Mouse (Mus musculus): ENCODE data around the gene Dpp10.
A peak's percentile ranks its signal among the peaks of the same experiment; 100 is the strongest.

Gene Dpp10

DNA sequence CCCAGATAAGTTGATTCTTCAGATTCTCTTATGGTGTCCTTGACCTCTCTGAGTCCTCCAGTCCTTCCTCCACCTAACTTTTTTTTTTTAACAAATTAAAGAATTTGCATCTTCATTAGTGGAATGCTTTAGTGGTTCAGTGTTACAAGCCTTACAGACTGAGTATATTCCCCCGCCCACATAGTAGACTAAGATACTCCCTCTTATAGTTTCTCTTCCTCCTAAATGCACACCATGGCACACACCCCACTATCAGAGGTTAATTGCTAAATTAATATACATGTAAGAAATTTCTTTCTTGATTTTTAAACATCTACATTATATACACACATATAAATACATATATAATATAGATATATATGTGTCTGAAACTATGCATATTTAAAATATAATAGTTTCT lies 104.5 kb downstream of the Dpp10 start:
- DNase-seq (ENCODE audit: low read depth, low spot score) = no peak
- no peaks in the 10 kb centered on the region for H3K27me3 ChIP-seq (ENCODE audit: control insufficient read depth, insufficient read depth, low read length, poor library complexity, severe bottlenecking)
- no peaks in the 10 kb centered on the region for H3K36me3 ChIP-seq (ENCODE audit: control insufficient read depth, insufficient read depth, low read length, poor library complexity, severe bottlenecking)

DNA sequence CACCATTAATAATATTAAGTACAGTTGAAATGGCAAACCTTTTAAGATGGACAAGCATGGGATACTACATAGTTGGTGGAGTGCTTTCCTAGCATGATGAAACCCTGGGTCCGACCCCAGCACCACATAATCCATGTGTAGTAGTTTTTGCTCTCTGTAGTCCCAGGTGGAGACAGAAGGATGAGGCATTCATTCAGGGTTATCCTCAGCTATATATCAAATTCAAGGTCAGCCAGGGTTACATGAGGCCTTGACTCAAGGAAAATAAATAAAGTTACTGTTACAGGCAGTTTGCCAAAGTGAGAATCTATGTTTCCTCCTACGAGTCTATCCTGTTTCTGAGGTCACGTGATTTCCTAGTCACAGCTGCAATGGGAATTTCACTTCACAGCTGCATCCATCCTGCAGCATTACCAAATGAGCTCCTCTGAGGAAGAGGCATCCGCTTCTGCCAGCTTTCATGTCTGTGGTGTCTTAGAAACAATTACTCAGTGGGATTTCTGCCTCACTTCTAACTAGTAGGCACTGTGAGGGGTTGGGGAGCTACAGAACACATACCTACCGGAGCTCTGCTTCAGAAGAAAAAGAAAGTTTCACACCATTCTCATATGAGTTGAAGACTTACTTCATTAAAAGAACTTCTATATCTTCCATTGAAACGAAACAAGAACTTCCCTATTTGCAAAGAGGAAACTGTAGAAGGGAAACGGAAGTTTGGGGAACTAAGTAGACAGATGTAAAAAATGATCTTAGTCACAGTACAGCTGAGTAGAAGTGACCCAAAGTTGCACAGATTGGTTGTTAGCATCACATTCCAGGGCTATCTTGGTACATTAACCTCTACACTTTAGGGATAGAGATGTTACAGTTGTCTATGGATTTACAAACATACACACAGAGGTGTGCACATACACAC lies 111.3 kb downstream of the Dpp10 start:
- peak; percentile 2 for DNase-seq (ENCODE audit: low read depth, low spot score)
- no peaks in the 10 kb centered on the region for H3K27me3 ChIP-seq (ENCODE audit: control insufficient read depth, insufficient read depth, low read length, poor library complexity, severe bottlenecking)
- no peaks in the 10 kb centered on the region for H3K36me3 ChIP-seq (ENCODE audit: control insufficient read depth, insufficient read depth, low read length, poor library complexity, severe bottlenecking)

DNA sequence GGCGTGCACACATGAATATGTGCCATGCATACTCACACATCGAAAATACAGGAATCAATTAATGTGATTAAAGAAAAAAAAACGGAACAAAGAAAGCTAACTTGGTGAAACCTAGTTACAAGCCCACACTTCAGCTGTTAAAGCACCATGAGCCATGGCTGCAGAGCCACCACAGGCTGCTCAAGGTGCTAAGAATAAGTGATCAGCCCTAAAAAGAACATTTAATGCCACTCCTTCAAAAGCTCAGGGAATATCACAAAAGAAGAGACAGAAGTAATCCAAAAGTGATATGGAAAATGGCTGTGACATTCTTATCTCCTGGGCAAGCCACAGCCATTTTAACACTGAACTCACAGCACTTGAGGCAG lies 117.4 kb downstream of the Dpp10 start:
- no peaks in the 10 kb centered on the region for H3K36me3 ChIP-seq (ENCODE audit: control insufficient read depth, insufficient read depth, low read length, poor library complexity, severe bottlenecking)

DNA sequence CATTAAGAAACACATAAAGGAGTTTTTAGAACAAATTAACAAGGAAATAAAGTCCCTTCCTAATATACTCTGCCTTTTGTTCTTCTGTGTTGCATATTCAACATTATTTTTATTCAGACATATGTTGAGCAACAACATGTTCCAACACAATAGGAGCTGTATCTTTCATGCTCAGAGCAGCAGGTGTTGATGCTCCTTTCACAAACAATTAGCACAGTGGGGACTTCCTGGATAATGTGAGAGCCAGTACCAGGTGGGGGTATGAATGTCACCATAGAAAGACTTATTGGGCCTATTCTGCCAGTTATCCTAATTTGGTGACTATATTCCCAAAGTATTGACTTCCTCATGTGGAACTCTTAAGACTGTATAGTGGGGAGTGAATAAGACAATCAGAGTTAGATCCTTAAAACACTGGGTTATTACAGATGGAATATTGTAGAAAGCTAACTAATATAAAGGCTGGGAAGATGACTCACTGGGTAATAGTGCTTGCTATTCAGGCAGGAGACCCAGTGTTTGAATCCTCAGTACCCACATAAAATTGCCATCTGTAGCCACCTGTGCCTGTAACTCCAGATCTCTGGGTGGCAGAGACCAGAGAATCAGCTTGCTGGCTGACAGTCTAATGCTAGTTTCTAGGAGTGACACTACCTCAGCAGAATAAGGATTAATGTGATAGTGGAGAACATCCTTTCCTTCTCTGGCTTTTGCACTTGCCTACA lies 117.9 kb downstream of the Dpp10 start:
- H3K36me3 ChIP-seq (ENCODE audit: control insufficient read depth, insufficient read depth, low read length, poor library complexity, severe bottlenecking) = no peaks in the 10 kb centered on the region
- DNase-seq (ENCODE audit: low read depth, low spot score) = no peak

More for the DNA sequence above, 117.4 kb downstream of the Dpp10 start:
- no peak for DNase-seq (ENCODE audit: low read depth, low spot score)
- no peaks in the 10 kb centered on the region for H3K27me3 ChIP-seq (ENCODE audit: control insufficient read depth, insufficient read depth, low read length, poor library complexity, severe bottlenecking)

DNA sequence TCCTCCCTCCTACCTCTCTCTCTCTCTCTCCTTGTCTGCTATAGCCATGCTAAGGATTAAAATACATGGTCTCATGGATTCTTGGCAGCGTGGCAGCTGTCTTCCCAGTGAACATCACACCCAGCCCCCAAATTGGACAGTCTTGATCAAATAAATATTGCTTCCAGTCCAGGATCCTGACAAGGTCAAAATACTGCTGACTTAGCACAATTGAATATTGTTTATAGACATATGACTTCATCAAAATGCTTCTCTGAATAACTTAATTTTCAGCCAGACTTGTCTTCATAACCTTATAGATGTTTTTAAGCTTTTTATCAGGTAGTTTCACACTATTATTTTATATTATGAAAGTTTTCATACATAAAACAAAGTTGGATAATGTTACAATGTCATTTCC lies 120.5 kb downstream of the Dpp10 start:
- no peaks in the 10 kb centered on the region for H3K27me3 ChIP-seq (ENCODE audit: control insufficient read depth, insufficient read depth, low read length, poor library complexity, severe bottlenecking)
- no peaks in the 10 kb centered on the region for H3K36me3 ChIP-seq (ENCODE audit: control insufficient read depth, insufficient read depth, low read length, poor library complexity, severe bottlenecking)
- DNase-seq (ENCODE audit: low read depth, low spot score) = no peak

More for the DNA sequence above, 117.9 kb downstream of the Dpp10 start:
- no peaks in the 10 kb centered on the region for H3K27me3 ChIP-seq (ENCODE audit: control insufficient read depth, insufficient read depth, low read length, poor library complexity, severe bottlenecking)

DNA sequence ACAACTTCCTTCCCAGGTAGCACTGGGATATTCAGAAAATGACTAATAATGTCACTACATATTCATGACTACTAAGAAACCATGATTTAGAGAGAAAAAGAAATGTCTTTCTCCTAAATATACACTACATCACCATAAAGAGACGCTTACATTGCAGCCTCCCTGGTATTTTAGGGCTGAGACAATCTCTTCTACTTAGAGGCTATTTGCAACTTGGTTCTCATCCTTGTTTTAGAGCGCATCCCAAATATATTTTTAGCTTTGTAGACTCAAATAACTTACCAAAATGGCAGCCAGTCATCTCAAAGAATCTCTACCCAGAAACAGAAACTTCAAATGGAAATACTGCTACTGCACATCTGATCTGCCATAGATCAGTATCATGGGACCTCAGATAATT lies 121.5 kb downstream of the Dpp10 start:
- H3K27me3 ChIP-seq (ENCODE audit: control insufficient read depth, insufficient read depth, low read length, poor library complexity, severe bottlenecking) = no peaks in the 10 kb centered on the region
- DNase-seq (ENCODE audit: low read depth, low spot score) = no peak
- H3K36me3 ChIP-seq (ENCODE audit: control insufficient read depth, insufficient read depth, low read length, poor library complexity, severe bottlenecking) = no peaks in the 10 kb centered on the region

DNA sequence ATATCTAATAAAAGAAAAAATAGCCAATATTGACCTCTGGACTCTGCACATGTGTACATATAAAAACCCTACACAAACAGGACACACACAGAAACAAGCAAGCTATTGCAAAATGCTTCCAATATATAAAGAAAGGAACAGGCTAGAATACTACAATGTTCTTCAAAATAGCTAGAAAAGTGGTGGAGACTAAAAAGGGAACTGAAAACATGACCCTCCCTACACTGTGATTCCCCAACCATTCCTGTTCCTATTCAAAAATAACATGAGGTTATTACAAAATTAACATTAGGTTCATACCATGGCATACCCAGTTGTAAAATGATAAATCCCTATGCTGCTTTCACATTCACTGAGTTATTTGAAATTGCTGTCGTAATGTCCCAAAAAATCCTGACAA lies 125.8 kb downstream of the Dpp10 start:
- Histone ChIP-seq H3K36me3 (ENCODE audit: control insufficient read depth, insufficient read depth, low read length, poor library complexity, severe bottlenecking) (no peaks in the 10 kb centered on the region), H3K27me3 (ENCODE audit: control insufficient read depth, insufficient read depth, low read length, poor library complexity, severe bottlenecking) (no peaks in the 10 kb centered on the region)
- no peak for DNase-seq (ENCODE audit: low read depth, low spot score)

DNA sequence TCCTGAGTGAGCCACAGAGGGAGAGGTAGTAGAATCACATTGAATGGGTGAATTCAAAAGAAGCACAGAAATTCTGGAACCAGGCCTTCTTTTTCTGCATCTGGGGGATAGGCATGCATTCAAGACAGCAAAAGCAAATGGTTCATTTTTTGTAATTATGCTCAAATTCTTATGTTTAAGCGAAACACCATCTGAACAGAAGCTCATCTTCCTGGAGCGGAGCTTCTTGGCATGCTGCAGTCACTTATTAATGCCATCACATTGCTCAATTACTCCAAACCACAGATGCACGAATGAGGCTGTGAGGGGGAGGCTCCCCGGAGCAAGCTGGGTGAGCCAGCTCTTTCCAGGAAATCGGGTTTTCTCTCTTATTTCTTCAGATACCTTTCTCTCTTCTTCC lies 142.7 kb downstream of the Dpp10 start:
- Histone ChIP-seq H3K36me3 (ENCODE audit: control insufficient read depth, insufficient read depth, low read length, poor library complexity, severe bottlenecking) (no peaks in the 10 kb centered on the region), H3K27me3 (ENCODE audit: control insufficient read depth, insufficient read depth, low read length, poor library complexity, severe bottlenecking) (no peaks in the 10 kb centered on the region)
- no peak for DNase-seq (ENCODE audit: low read depth, low spot score)

DNA sequence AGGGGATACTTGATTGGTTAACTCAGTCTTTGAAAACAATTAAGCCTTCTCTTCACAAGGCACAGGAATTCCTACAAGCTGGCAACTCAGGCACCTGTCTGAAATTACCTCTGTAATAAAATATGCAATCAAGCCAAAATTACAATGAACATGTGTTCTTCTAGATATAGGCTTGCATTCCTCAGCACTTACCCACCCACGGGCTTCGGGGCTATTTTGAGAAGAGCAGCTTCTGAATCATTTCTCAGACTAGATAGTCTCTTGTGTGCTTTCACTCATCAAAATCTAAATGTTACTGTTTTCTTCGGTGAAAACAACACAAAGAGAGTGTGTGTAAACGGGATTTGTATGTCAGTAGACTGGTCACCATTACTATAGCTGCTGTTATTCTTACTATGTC lies 144.1 kb downstream of the Dpp10 start:
- Histone ChIP-seq H3K27me3 (ENCODE audit: control insufficient read depth, insufficient read depth, low read length, poor library complexity, severe bottlenecking) (no peaks in the 10 kb centered on the region), H3K36me3 (ENCODE audit: control insufficient read depth, insufficient read depth, low read length, poor library complexity, severe bottlenecking) (no peaks in the 10 kb centered on the region)
- DNase-seq (ENCODE audit: low read depth, low spot score) = no peak

DNA sequence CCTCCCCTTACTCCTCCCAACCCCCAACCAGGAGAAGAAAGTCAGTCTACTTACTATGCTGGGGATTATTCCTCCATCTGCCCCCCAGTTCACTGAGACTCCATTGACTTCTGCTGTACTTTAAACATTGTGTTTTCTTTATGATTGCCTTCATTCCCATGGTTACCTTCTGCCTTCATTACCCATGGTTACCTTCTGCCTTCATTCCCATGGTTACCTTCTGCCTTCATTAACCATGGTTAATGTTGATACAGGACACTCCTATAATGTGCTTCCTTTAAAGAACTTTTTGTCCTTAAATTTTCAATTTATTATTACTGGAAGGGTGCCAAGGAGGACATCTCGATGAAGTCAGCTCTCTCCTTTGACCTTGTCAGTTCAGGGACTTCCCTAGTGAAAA lies 158.1 kb downstream of the Dpp10 start:
- no peaks in the 10 kb centered on the region for H3K36me3 ChIP-seq (ENCODE audit: control insufficient read depth, insufficient read depth, low read length, poor library complexity, severe bottlenecking)
- no peak for DNase-seq (ENCODE audit: low read depth, low spot score)
- H3K27me3 ChIP-seq (ENCODE audit: control insufficient read depth, insufficient read depth, low read length, poor library complexity, severe bottlenecking) = no peaks in the 10 kb centered on the region

DNA sequence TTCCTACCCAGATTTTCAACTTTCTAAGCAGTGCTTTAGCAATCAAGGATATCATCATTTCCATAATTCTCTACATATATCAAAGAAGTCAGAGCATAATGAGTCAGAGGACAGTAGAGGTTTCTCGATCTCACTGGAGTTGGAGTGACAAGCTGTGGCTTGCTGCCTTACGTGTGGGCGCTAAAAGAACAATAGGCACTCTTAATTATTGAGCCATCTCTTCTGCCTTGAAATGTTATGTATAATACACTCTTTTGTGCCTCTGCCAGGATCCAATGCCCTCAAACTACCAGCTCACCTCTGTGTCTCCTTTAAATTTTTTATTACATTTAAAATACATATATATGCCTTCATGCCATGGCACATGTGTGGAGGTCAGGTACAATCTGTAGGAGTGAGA lies 198.5 kb downstream of the Dpp10 start:
- no peaks in the 10 kb centered on the region for H3K27me3 ChIP-seq (ENCODE audit: control insufficient read depth, insufficient read depth, low read length, poor library complexity, severe bottlenecking)
- no peak for DNase-seq (ENCODE audit: low read depth, low spot score)
- H3K36me3 ChIP-seq (ENCODE audit: control insufficient read depth, insufficient read depth, low read length, poor library complexity, severe bottlenecking) = no peaks in the 10 kb centered on the region

DNA sequence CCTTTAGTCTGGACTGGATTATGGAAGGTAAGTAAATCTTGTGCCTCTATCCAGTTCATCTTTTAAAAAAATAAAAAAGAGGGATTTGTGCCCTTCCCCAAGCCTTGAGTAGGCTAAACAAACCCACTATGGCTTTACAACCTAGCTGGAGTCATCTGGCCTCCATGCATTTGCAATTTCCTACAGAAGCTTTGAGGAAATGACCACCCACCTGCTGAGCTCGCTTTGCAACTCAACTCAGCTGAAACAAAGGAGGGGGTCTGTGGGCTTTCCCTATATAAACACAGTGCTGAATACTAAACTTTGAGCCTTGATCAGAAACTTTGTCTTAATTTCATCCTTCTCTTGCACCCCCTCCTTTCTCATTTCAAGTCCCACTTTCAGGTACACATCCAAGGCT lies 244.2 kb downstream of the Dpp10 start:
- Histone ChIP-seq H3K27me3 (ENCODE audit: control insufficient read depth, insufficient read depth, low read length, poor library complexity, severe bottlenecking) (no peaks in the 10 kb centered on the region), H3K36me3 (ENCODE audit: control insufficient read depth, insufficient read depth, low read length, poor library complexity, severe bottlenecking) (no peaks in the 10 kb centered on the region)
- no peak for DNase-seq (ENCODE audit: low read depth, low spot score)

DNA sequence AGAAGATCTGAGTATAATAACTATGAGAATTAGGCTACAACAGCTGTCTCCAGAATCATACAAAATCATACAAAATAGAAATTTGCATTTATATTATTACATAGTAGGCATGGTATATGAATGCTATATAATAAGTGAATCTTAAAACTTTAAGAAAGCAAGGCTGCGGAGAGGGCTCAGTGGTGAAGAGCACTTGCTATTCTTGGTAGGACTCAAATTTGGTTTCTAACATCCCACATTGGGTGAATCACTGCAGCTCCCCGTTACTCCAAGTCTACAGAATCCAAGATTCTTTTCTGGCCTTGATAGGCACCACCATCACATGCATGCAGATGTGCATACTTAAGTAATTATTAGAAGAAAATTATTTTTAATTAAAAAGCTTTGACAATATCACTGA lies 279.8 kb downstream of the Dpp10 start:
- DNase-seq (ENCODE audit: low read depth, low spot score) = no peak
- no peaks in the 10 kb centered on the region for H3K27me3 ChIP-seq (ENCODE audit: control insufficient read depth, insufficient read depth, low read length, poor library complexity, severe bottlenecking)
- H3K36me3 ChIP-seq (ENCODE audit: control insufficient read depth, insufficient read depth, low read length, poor library complexity, severe bottlenecking) = no peaks in the 10 kb centered on the region

DNA sequence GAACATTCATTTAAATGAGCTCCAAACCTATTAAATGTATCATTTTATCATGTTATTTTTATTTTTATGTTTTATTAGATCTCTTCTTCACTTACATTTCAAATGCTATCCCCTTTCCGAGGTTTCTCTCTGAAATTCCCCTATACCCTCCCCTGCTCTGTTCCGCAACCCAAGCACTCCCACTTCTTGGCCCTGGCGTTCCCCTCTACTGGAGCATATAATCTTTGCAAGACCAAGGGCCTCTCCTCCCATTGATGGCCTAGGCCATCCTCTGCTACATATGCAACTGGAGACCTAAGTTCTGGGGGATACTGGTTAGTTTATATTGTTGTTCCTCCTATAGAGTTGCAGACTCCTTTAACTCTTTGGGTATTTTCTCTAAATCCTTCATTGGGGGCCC lies 283.1 kb downstream of the Dpp10 start:
- DNase-seq (ENCODE audit: low read depth, low spot score) = no peak
- no peaks in the 10 kb centered on the region for H3K36me3 ChIP-seq (ENCODE audit: control insufficient read depth, insufficient read depth, low read length, poor library complexity, severe bottlenecking)
- no peaks in the 10 kb centered on the region for H3K27me3 ChIP-seq (ENCODE audit: control insufficient read depth, insufficient read depth, low read length, poor library complexity, severe bottlenecking)

DNA sequence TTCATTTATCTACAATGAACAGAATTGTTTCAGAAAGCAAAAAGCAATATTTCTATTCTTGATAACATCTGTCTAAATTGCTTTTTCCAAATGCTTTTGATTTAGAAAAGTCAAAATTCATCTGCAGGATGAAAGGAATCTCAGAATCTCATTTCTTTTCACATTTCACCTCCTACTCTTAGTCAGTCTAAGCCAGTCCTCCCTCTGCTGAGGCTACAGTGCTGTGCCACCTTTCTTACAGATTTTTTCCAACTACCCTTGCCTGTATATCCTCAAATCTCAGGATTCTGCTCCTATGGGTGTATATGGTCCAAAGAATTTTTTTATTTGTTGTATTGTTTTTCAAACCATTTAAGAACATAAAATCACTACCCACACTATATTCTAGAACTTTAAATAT lies 289.3 kb downstream of the Dpp10 start:
- H3K36me3 ChIP-seq (ENCODE audit: control insufficient read depth, insufficient read depth, low read length, poor library complexity, severe bottlenecking) = no peaks in the 10 kb centered on the region
- no peak for DNase-seq (ENCODE audit: low read depth, low spot score)
- H3K27me3 ChIP-seq (ENCODE audit: control insufficient read depth, insufficient read depth, low read length, poor library complexity, severe bottlenecking) = no peaks in the 10 kb centered on the region

Measured in splenic B cell, adult 2 months (primary cell).